Mouse (Mus musculus): Measurements from ENCODE around the gene Mllt1. TPM values are rescaled to one million over a fixed set of nuclear protein-coding genes. Genes with fewer than 3 reads are reported as not detected.
A peak's percentile ranks its signal among the peaks of the same experiment; 100 is the strongest.

The Mllt1 gene
- polyA plus RNA-seq, 1 experiment from 2014 or later = 58.2 TPM

DNA sequence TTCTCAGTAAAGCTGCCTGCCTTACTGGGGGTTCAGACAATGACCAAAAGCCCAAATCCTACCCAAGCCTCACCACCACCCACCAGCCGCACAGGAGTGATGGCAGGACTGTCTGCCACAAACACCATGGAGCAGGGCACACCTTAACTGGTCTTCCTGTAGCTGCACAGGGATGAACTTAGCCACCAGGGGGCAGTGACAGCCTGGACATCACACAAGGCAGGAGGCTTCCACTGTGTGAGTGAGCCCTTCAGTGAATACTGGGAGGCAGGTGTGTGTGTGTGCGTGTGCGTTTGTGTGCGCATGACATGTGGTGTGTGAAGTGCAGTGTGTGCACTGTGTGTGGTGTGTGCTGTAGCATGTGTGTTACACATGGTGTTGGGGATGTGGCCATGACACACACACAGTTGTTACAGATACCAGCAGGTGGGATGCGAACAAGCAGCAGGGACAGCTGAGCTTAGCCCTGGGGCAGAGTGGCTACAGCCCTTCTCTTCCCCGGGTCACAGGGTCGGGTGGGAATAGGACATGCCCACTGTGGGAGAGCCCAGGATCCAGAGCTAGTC lies 37.5 kb downstream of the Mllt1 start:
- H3K27ac ChIP-seq (ENCODE audit: low read depth, low read length) = no peak overlapping the region
- no peak overlapping the region for H3K4me3 ChIP-seq (ENCODE audit: low read length)
- no peaks in the 10 kb centered on the region for H3K27me3 ChIP-seq (replicated peaks; ENCODE audit: control insufficient read depth, insufficient read depth, low read length)
- WGBS = 76% methylated on average over 6 of the region's 7 CpGs
- H3K9me3 ChIP-seq (ENCODE audit: control insufficient read depth, low read length) = no peaks in the 10 kb centered on the region
- H3K9ac ChIP-seq (ENCODE audit: low read depth, low read length) = no peak overlapping the region
- peaks cover 10% of the 10 kb centered on the region for H3K4me1 ChIP-seq (ENCODE audit: control insufficient read depth, insufficient read depth, low read depth, low read length)
- H3K36me3 ChIP-seq (ENCODE audit: control insufficient read depth, insufficient read depth, low read length) = peaks cover 53% of the 10 kb centered on the region
- no peak overlapping the region for H3K4me2 ChIP-seq (ENCODE audit: low read length)
- peak; percentile 72 for ATAC-seq

DNA sequence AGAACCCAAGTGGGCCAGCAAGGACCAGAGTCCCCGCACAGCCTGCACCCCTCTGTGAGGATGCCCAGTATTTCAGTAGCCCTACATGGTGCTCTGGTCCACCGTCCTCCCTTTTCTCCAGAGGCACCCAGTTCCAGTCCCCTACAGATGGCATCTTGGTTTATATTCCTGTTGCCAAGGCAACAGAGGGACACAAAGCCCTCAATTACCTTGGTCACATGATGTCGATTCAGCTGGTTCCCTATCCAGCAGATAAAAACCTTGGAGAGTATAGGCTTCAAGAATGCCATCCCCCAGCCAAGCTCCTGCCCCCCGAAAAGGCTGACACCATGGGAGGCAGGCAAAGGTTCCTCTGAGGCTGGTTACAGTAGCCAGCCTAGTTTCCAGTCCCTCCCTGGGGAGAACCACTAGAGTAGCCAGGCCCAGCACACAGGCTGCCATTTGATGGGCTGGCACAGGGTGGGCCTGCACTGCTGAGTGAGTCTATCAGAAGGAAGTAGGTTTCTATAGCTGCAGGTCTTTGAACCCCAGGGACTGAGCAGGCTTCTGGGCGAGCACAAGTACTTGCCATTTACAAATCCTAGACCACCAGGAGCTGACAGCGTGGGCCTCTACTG lies 38.6 kb downstream of the Mllt1 start:
- H3K27me3 ChIP-seq (replicated peaks; ENCODE audit: control insufficient read depth, insufficient read depth, low read length) = no peaks in the 10 kb centered on the region
- H3K4me3 ChIP-seq (ENCODE audit: low read length) = no peak overlapping the region
- ATAC-seq = peak; percentile 46
- H3K36me3 ChIP-seq (ENCODE audit: control insufficient read depth, insufficient read depth, low read length) = peaks cover 62% of the 10 kb centered on the region
- peak overlapping the region; percentile 68; the same call in 1 of the 2 replicates for H3K27ac ChIP-seq (ENCODE audit: low read depth, low read length)
- WGBS = 53% methylated on average over 6 of the region's 6 CpGs
- no peak overlapping the region for H3K4me2 ChIP-seq (ENCODE audit: low read length)
- peaks cover 10% of the 10 kb centered on the region for H3K4me1 ChIP-seq (ENCODE audit: control insufficient read depth, insufficient read depth, low read depth, low read length)
- H3K9me3 ChIP-seq (ENCODE audit: control insufficient read depth, low read length) = no peaks in the 10 kb centered on the region
- no peak overlapping the region for H3K9ac ChIP-seq (ENCODE audit: low read depth, low read length)

DNA sequence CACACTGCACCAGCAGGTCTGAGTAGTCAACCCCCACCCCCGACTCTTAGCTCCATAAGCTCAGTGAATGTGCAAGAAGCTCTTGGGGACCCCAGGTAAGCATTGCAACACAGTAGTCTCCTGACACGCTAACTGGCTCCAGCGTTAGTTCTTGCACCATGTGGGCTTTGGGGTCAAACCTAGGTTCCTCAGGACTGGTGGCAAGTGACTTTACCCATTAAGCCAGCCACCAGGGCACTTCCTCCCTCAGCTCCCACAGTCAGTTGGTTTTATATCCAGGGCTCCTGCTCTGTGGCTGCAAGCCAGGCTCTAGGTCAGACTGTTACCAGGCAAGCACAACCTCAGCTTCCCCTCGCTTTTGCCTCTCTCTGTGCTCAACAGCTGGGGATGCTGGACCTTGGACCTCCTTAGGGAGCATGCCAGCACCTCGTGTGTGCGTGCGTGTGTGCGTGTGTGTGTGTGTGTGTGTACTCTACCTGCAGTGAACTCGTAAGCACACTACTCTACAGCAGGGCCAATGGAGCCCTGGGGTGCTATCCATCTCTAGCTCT lies 39.8 kb downstream of the Mllt1 start:
- peaks cover 61% of the 10 kb centered on the region for H3K36me3 ChIP-seq (ENCODE audit: control insufficient read depth, insufficient read depth, low read length)
- H3K27me3 ChIP-seq (replicated peaks; ENCODE audit: control insufficient read depth, insufficient read depth, low read length) = no peaks in the 10 kb centered on the region
- peaks cover 3% of the 10 kb centered on the region for H3K9me3 ChIP-seq (ENCODE audit: control insufficient read depth, low read length)
- no peak for ATAC-seq
- WGBS = 88% methylated on average over 9 of the region's 9 CpGs
- H3K4me3 ChIP-seq (ENCODE audit: low read length) = no peak overlapping the region
- no peak overlapping the region for H3K9ac ChIP-seq (ENCODE audit: low read depth, low read length)
- H3K27ac ChIP-seq (ENCODE audit: low read depth, low read length) = no peak overlapping the region
- H3K4me2 ChIP-seq (ENCODE audit: low read length) = no peak overlapping the region
- peaks cover 10% of the 10 kb centered on the region for H3K4me1 ChIP-seq (ENCODE audit: control insufficient read depth, insufficient read depth, low read depth, low read length)

DNA sequence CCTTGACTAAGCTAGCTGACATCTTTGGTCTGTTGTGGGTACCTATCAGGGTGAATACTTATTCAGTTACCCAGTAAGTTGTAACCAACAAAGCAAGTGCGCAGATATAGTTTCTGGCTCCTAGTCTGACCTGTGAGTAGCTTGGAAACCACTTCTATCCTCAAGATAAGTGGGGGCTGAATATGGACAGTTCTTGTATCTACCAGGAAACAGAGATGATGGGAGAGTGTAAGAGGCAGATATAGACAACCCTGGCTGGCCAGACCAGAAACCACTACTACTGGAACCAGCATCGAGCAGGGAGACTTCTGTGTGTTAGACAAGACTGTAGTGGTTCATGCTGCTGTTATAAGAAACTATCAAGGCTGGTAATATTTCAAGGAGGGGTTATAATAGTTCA lies 45.2 kb downstream of the Mllt1 start:
- no peak for ATAC-seq
- Histone ChIP-seq H3K4me1 (ENCODE audit: control insufficient read depth, insufficient read depth, low read depth, low read length) (no peaks in the 10 kb centered on the region), H3K9me3 (ENCODE audit: control insufficient read depth, low read length) (peaks cover 3% of the 10 kb centered on the region), H3K4me3 (ENCODE audit: low read length) (no peak overlapping the region), H3K27me3 (replicated peaks; ENCODE audit: control insufficient read depth, insufficient read depth, low read length) (no peaks in the 10 kb centered on the region), H3K4me2 (ENCODE audit: low read length) (no peak overlapping the region), H3K36me3 (ENCODE audit: control insufficient read depth, insufficient read depth, low read length) (peaks cover 57% of the 10 kb centered on the region), H3K27ac (ENCODE audit: low read depth, low read length) (no peak overlapping the region), H3K9ac (ENCODE audit: low read depth, low read length) (no peak overlapping the region)
- 100% methylated on average over 2 of the region's 2 CpGs for WGBS

DNA sequence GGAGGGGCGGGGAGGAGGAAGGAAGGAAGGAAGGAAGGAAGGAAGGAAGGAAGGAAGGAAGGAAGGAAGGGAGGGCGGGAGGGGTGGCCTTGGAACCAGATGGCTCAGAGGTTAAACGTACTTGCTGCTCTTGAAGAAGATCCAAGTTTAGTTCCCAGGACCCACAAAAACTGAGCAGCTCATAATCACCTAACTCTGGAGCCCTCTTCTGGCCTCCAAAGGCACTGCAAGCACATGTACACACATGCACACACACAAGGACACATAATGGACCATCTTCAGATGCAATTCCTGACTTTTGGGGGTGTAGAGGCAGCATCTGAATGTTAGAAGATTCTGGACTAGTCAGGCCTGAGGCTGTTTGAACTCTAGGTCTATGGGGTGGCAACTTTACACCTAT lies 47.2 kb downstream of the Mllt1 start:
- H3K9ac ChIP-seq (ENCODE audit: low read depth, low read length) = no peak overlapping the region
- peaks cover 3% of the 10 kb centered on the region for H3K9me3 ChIP-seq (ENCODE audit: control insufficient read depth, low read length)
- no peak overlapping the region for H3K27ac ChIP-seq (ENCODE audit: low read depth, low read length)
- H3K4me3 ChIP-seq (ENCODE audit: low read length) = no peak overlapping the region
- ATAC-seq = no peak
- no peaks in the 10 kb centered on the region for H3K4me1 ChIP-seq (ENCODE audit: control insufficient read depth, insufficient read depth, low read depth, low read length)
- H3K36me3 ChIP-seq (ENCODE audit: control insufficient read depth, insufficient read depth, low read length) = peaks cover 37% of the 10 kb centered on the region
- 84% methylated on average over 2 of the region's 3 CpGs for WGBS
- H3K27me3 ChIP-seq (replicated peaks; ENCODE audit: control insufficient read depth, insufficient read depth, low read length) = no peaks in the 10 kb centered on the region
- no peak overlapping the region for H3K4me2 ChIP-seq (ENCODE audit: low read length)

DNA sequence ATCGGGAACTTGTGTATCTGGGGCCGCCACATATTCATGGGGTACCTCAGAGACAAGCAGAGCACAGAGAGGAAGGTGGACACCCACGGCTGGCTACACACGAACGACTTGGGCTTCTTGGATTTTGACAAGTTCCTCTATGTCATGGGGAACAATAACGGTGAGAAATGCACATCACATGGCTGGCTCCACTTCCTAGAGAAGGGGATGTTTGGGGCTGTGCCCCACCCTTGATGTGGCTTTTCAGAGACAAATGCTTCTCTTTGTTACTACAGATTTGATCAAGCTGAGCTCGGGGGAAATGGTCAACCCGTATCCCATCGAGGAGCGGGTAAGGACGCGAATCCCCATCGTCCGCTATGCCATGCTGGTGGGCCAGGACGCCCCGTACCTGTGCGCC lies 50.4 kb downstream of the Mllt1 start:
- no peak overlapping the region for H3K27ac ChIP-seq (ENCODE audit: low read depth, low read length)
- H3K36me3 ChIP-seq (ENCODE audit: control insufficient read depth, insufficient read depth, low read length) = peaks cover 10% of the 10 kb centered on the region
- H3K27me3 ChIP-seq (replicated peaks; ENCODE audit: control insufficient read depth, insufficient read depth, low read length) = no peaks in the 10 kb centered on the region
- no peaks in the 10 kb centered on the region for H3K9me3 ChIP-seq (ENCODE audit: control insufficient read depth, low read length)
- H3K4me1 ChIP-seq (ENCODE audit: control insufficient read depth, insufficient read depth, low read depth, low read length) = no peaks in the 10 kb centered on the region
- no peak overlapping the region for H3K4me2 ChIP-seq (ENCODE audit: low read length)
- ATAC-seq = no peak
- WGBS = 91% methylated on average over 17 of the region's 17 CpGs
- no peak overlapping the region for H3K4me3 ChIP-seq (ENCODE audit: low read length)
- H3K9ac ChIP-seq (ENCODE audit: low read depth, low read length) = no peak overlapping the region

DNA sequence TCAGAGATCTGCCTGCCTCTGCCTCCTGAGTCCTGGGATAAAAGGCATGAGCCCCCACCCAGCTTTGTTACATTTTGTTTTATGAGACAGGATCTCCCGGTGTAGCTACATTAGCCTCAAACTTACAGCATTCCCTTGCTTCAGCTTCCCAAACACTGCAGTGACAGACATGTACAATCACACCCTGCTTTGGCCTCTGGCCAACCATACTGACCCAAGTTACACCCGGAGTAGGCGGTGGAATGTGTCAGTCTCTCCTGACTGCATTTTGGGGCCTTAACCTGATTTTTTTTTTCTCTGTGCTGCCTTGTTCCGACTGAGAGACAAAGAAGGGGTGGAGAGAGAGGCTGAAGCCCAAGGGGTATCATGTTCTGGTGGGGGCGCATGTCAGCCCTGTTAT lies 50.9 kb downstream of the Mllt1 start:
- no peaks in the 10 kb centered on the region for H3K27me3 ChIP-seq (replicated peaks; ENCODE audit: control insufficient read depth, insufficient read depth, low read length)
- no peaks in the 10 kb centered on the region for H3K9me3 ChIP-seq (ENCODE audit: control insufficient read depth, low read length)
- no peak overlapping the region for H3K4me2 ChIP-seq (ENCODE audit: low read length)
- ATAC-seq = no peak
- H3K27ac ChIP-seq (ENCODE audit: low read depth, low read length) = no peak overlapping the region
- no peak overlapping the region for H3K4me3 ChIP-seq (ENCODE audit: low read length)
- peaks cover 8% of the 10 kb centered on the region for H3K36me3 ChIP-seq (ENCODE audit: control insufficient read depth, insufficient read depth, low read length)
- 68% methylated on average over 5 of the region's 5 CpGs for WGBS
- H3K9ac ChIP-seq (ENCODE audit: low read depth, low read length) = no peak overlapping the region
- no peaks in the 10 kb centered on the region for H3K4me1 ChIP-seq (ENCODE audit: control insufficient read depth, insufficient read depth, low read depth, low read length)

DNA sequence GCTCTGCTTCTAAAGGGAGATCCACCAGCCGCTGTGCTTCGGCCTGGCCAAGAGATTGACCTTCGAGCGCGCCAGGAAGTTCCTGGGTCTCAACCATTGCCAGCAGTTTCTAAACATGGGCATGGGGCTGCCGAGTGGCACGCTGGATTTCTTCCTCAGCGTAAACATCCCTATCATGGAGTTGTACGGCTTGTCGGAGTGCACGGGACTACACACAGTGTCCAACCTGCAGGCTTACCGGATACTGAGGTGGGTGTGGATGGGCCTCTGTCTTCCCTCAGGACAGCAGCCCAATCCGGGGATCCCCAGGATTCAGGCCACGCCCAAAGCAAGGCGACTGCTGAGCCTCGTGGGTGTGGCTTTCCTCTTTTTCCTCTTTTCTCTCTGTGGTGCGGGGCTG lies 51.6 kb downstream of the Mllt1 start:
- no peaks in the 10 kb centered on the region for H3K4me1 ChIP-seq (ENCODE audit: control insufficient read depth, insufficient read depth, low read depth, low read length)
- no peaks in the 10 kb centered on the region for H3K27me3 ChIP-seq (replicated peaks; ENCODE audit: control insufficient read depth, insufficient read depth, low read length)
- no peak overlapping the region for H3K9ac ChIP-seq (ENCODE audit: low read depth, low read length)
- H3K4me3 ChIP-seq (ENCODE audit: low read length) = no peak overlapping the region
- peaks cover 1% of the 10 kb centered on the region for H3K36me3 ChIP-seq (ENCODE audit: control insufficient read depth, insufficient read depth, low read length)
- H3K9me3 ChIP-seq (ENCODE audit: control insufficient read depth, low read length) = no peaks in the 10 kb centered on the region
- 47% methylated on average over 17 of the region's 17 CpGs for WGBS
- H3K27ac ChIP-seq (ENCODE audit: low read depth, low read length) = no peak overlapping the region
- ATAC-seq = no peak
- 0 out of 2 replicates have a peak overlapping the region, but pooled peaks have one; percentile 2 for H3K4me2 ChIP-seq (ENCODE audit: low read length)

DNA sequence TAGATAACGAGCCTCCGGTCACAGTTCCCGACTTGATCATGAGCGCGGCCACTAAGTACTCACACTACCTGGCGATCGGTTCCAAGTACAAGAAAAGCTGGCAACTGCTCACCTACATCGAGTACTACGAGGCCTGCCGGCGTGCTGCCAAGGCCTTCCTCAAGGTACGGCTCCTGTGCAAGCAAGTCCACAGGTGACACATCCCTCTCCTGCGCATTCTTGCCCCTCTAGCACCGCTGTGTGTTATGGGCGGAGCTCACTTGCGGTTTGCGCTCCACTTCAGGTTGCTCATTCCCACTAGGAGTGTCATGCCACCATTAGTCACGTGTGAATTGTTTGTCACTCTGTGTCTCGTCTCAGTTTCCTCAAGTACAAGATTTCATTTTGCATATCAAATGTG lies 57.8 kb downstream of the Mllt1 start:
- Histone ChIP-seq H3K36me3 (ENCODE audit: control insufficient read depth, insufficient read depth, low read length) (no peaks in the 10 kb centered on the region), H3K4me3 (ENCODE audit: low read length) (no peak overlapping the region), H3K27me3 (replicated peaks; ENCODE audit: control insufficient read depth, insufficient read depth, low read length) (no peaks in the 10 kb centered on the region), H3K27ac (ENCODE audit: low read depth, low read length) (no peak overlapping the region), H3K4me1 (ENCODE audit: control insufficient read depth, insufficient read depth, low read depth, low read length) (no peaks in the 10 kb centered on the region), H3K9ac (ENCODE audit: low read depth, low read length) (no peak overlapping the region), H3K4me2 (ENCODE audit: low read length) (no peak overlapping the region), H3K9me3 (ENCODE audit: control insufficient read depth, low read length) (no peaks in the 10 kb centered on the region)
- WGBS = 92% methylated on average over 19 of the region's 19 CpGs
- ATAC-seq = no peak

All from hindbrain, embryonic 16.5 days (tissue).